Mouse (Mus musculus) central nervous system, embryonic 18 days (tissue): ENCODE data around the gene Zfp839. TPM values are rescaled to one million over a fixed set of nuclear protein-coding genes. Genes with fewer than 3 reads are reported as not detected.

Experiments
- polyA plus RNA-seq: library from polyadenylated mRNA; depleted of rRNA; stranded (reverse); fragments of >200 nt; gene quantifications from 2 replicates; pipeline ENCODE4 v1.2.3, GENCODE M21; 2012; rRNA removed

Gene Zfp839
- 3.8 and 4.4 TPM in 2 replicates for polyA plus RNA-seq

DNA sequence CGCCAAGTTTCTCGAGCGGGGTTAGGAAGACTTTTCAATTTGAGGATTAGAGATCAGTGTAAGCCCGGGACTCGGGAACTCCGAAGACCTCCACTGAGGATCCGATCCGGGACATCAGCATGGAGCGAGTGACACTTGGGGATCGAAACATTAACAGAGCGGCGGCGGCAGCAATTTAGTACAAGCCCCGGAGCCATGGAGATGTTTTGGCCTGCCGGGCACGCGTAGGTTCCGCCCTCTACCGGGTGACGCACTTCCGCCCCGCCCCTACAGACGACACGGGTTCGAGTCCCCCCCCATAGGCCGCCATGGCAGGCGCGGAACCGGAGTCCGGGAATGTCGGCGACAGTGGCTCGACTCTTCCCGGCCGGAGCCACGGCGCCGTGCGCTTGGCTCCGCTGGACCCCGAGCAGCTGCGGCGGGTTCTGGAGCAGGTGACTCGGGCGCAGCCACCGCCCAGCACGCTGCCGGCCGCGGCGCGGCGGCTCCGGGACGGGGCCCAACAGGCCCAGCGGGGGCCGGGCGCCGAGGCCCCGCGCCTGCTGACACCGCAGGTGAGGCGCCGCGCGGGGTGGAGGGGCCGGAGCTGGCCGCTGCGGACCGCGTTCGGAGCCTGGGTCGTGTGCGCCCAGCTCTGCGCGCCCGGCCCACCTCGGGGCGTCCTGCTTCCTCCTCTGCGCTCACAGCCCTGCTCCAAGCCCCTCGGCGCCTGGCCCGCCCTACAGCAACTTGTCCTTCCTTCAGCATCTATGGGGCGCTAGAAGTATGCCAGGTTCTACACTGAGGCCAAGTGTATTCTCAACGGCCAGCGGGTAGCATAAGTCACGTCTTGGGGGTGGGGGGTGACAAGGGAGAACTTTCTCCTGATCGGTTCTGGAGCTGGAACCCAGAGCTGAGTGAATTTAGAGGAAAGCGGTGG, at the start of gene Zfp839:
Gene Zfp839, plus strand, starts transcription at position 244 of the 919 bp plus-strand sequence.

DNA sequence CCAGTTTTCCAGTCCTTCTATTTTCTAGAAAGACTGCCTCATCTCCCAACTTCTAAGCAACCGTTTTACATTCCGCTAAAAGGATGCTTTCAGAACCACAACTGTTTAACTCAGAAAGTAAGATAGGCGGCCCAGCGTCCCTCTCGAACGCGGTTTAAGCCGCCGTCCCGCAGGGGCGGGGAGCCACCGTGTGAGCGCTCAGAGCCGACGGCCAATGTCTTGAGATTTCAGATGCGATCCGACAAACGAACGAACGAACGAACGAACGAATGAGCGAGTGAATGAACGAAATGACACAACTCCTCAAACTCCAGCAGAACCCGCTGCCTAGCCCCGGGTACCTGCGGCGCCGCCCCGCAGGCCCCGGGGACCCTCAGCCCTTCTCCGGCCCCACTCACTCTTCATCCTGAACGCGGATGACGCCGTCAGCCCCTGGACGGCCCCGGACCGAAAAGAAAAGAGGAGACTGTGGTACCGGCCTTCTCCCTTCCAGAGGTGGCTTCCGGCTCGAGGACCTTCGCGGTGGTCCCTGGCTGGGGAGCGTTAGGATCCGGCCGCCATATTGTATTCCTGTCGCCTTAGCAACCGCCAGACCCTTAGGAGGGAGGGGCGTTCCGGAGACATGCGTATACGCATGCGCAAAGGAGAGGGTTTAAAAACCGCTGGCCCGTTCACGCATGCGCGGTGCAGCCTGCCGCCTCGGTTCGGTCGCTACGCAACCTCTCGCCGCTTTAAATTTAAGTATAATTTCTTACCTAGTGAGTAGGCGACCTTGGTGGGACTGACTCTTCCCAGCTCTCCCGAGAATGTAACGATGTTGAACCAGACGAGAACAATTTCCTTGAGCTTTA, 9.5 kb upstream of the Zfp839 start, which contains the start of gene Mok:
Gene Mok, minus strand, starts transcription at position 592 of the 851 bp plus-strand sequence.

GRCm38 (mm10) chr12:110889036-110890020, 39.3 kb downstream of the Zfp839 start, which contains the start of the genes Cinp and Tecpr2:
Gene Cinp (minus strand): TSS chr12:110889145.
Gene Tecpr2 (plus strand): TSS chr12:110889264.

Other genes starting within 250 kb of the Zfp839 start
- gene Dync1h1, start 248.8 kb upstream of the Zfp839 start, polyA plus RNA-seq = 301 and 309 TPM in 2 replicates
- gene 1700001K19Rik, start 167.6 kb upstream of the Zfp839 start, polyA plus RNA-seq = not detected in 2 replicates
- 465 and 502 TPM in 2 replicates for gene Hsp90aa1, start 147.5 kb upstream of the Zfp839 start, polyA plus RNA-seq
- 27.8 and 28.9 TPM in 2 replicates for gene Wdr20, start 112.3 kb upstream of the Zfp839 start, polyA plus RNA-seq
- gene Mok, start 9.3 kb upstream of the Zfp839 start, polyA plus RNA-seq = 16.1 and 16.2 TPM in 2 replicates
- 101 and 102 TPM in 2 replicates for gene Cinp, start 38.9 kb downstream of the Zfp839 start, polyA plus RNA-seq
- 18.0 and 19.4 TPM in 2 replicates for gene Tecpr2, start 39.0 kb downstream of the Zfp839 start, polyA plus RNA-seq
- gene Ankrd9, start 128.8 kb downstream of the Zfp839 start, polyA plus RNA-seq = 7.7 and 8.8 TPM in 2 replicates
- 14.8 and 14.9 TPM in 2 replicates for gene Rcor1, start 189.1 kb downstream of the Zfp839 start, polyA plus RNA-seq